Mouse (Mus musculus): ENCODE measurements at regions not wholly inside any gene's neighbourhood (a gene's known extent, or its start where the extent isn't known, plus 50 kb on each side); places are given as distances from the start of the nearest gene placed in this dataset.

GRCm38 (mm10) chr9:41471345-41471744, 309.8 kb upstream of the Ubash3b start:
- H3K4me3 ChIP-seq (ENCODE audit: insufficient read depth, low read depth, low read length) = no peak overlapping the region
- H3K27ac ChIP-seq (ENCODE audit: insufficient read depth, low read depth, low read length) = no peak overlapping the region
- WGBS = 99% methylated on average over 3 of the region's 3 CpGs
- TF ChIP-seq CTCF (IDR thresholded peaks at IDR 0.05; ENCODE audit: insufficient read depth, low read depth, low read length) = no peak
- no peak for TF ChIP-seq POLR2A (IDR thresholded peaks at IDR 0.05; ENCODE audit: insufficient read depth, low read depth, low read length)
- H3K4me1 ChIP-seq (ENCODE audit: control insufficient read depth, insufficient read depth, low read length) = peaks cover 5% of the 10 kb centered on the region

GRCm38 (mm10) chr9:41470010-41470409, 308.5 kb upstream of the Ubash3b start:
- Histone ChIP-seq H3K4me1 (ENCODE audit: control insufficient read depth, insufficient read depth, low read length) (peaks cover 4% of the 10 kb centered on the region), H3K27ac (ENCODE audit: insufficient read depth, low read depth, low read length) (no peak overlapping the region), H3K4me3 (ENCODE audit: insufficient read depth, low read depth, low read length) (no peak overlapping the region)
- TF ChIP-seq CTCF (IDR thresholded peaks at IDR 0.05; ENCODE audit: insufficient read depth, low read depth, low read length) = no peak
- no peak for TF ChIP-seq POLR2A (IDR thresholded peaks at IDR 0.05; ENCODE audit: insufficient read depth, low read depth, low read length)
- 66% methylated on average over 6 of the region's 6 CpGs for WGBS

- TF ChIP-seq CTCF (IDR thresholded peaks at IDR 0.05; ENCODE audit: insufficient read depth, low read depth, low read length) = no peak
- no peak for TF ChIP-seq POLR2A (IDR thresholded peaks at IDR 0.05; ENCODE audit: insufficient read depth, low read depth, low read length)
- WGBS = 86% methylated on average over 5 of the region's 5 CpGs
- H3K4me1 ChIP-seq (ENCODE audit: control insufficient read depth, insufficient read depth, low read length) = 0 out of 2 replicates have a peak, but pooled peaks cover 2% of the 10 kb centered on the region
- H3K4me3 ChIP-seq (ENCODE audit: insufficient read depth, low read depth, low read length) = no peak overlapping the region
- no peak overlapping the region for H3K27ac ChIP-seq (ENCODE audit: insufficient read depth, low read depth, low read length)
These were observed 307.9 kb upstream of the Ubash3b start for GRCm38 (mm10) chr9:41469414-41469813.

- 59% methylated on average over 8 of the region's 8 CpGs for WGBS
- no peak for TF ChIP-seq POLR2A (IDR thresholded peaks at IDR 0.05; ENCODE audit: insufficient read depth, low read depth, low read length)
- no peak for TF ChIP-seq CTCF (IDR thresholded peaks at IDR 0.05; ENCODE audit: insufficient read depth, low read depth, low read length)
- H3K4me3 ChIP-seq (ENCODE audit: insufficient read depth, low read depth, low read length) = no peak overlapping the region
- H3K27ac ChIP-seq (ENCODE audit: insufficient read depth, low read depth, low read length) = peak overlapping the region; percentile 58; the same call in 1 of the 2 replicates
- peaks cover 3% of the 10 kb centered on the region for H3K4me1 ChIP-seq (ENCODE audit: control insufficient read depth, insufficient read depth, low read length)
These were observed 302.7 kb upstream of the Ubash3b start for GRCm38 (mm10) chr9:41464057-41464685.

- H3K27ac ChIP-seq (ENCODE audit: insufficient read depth, low read depth, low read length) = peak overlapping the region; percentile 76; the same call in 1 of the 2 replicates
- 20% methylated on average over 11 of the region's 11 CpGs for WGBS
These were observed 300.2 kb upstream of the Ubash3b start for GRCm38 (mm10) chr9:41461742-41462141.

GRCm38 (mm10) chr9:41460709-41461108, 299.2 kb upstream of the Ubash3b start:
- H3K27ac ChIP-seq (ENCODE audit: insufficient read depth, low read depth, low read length) = no peak overlapping the region
- 75% methylated on average over 6 of the region's 6 CpGs for WGBS
- no peak overlapping the region for H3K4me3 ChIP-seq (ENCODE audit: insufficient read depth, low read depth, low read length)
- no peak for TF ChIP-seq CTCF (IDR thresholded peaks at IDR 0.05; ENCODE audit: insufficient read depth, low read depth, low read length)
- no peak for TF ChIP-seq POLR2A (IDR thresholded peaks at IDR 0.05; ENCODE audit: insufficient read depth, low read depth, low read length)
- H3K4me1 ChIP-seq (ENCODE audit: control insufficient read depth, insufficient read depth, low read length) = peaks cover 3% of the 10 kb centered on the region

More at GRCm38 (mm10) chr9:41461742-41462141, 300.2 kb upstream of the Ubash3b start:
- peaks cover 3% of the 10 kb centered on the region for H3K4me1 ChIP-seq (ENCODE audit: control insufficient read depth, insufficient read depth, low read length)
- 0 out of 2 replicates have a peak, but pooled peaks have one; percentile 20 for TF ChIP-seq POLR2A (IDR thresholded peaks at IDR 0.05; ENCODE audit: insufficient read depth, low read depth, low read length)
- TF ChIP-seq CTCF (IDR thresholded peaks at IDR 0.05; ENCODE audit: insufficient read depth, low read depth, low read length) = peak; percentile 98
- H3K4me3 ChIP-seq (ENCODE audit: insufficient read depth, low read depth, low read length) = no peak overlapping the region

- H3K27ac ChIP-seq (ENCODE audit: insufficient read depth, low read depth, low read length) = no peak overlapping the region
- 76% methylated on average over 3 of the region's 3 CpGs for WGBS
- TF ChIP-seq POLR2A (IDR thresholded peaks at IDR 0.05; ENCODE audit: insufficient read depth, low read depth, low read length) (no peak), CTCF (IDR thresholded peaks at IDR 0.05; ENCODE audit: insufficient read depth, low read depth, low read length) (no peak)
- H3K4me1 ChIP-seq (ENCODE audit: control insufficient read depth, insufficient read depth, low read length) = peaks cover 3% of the 10 kb centered on the region
- no peak overlapping the region for H3K4me3 ChIP-seq (ENCODE audit: insufficient read depth, low read depth, low read length)
These were observed 295.5 kb upstream of the Ubash3b start for GRCm38 (mm10) chr9:41457003-41457402.

- 80% methylated on average over 3 of the region's 3 CpGs for WGBS
- no peak overlapping the region for H3K4me3 ChIP-seq (ENCODE audit: insufficient read depth, low read depth, low read length)
- no peak for TF ChIP-seq POLR2A (IDR thresholded peaks at IDR 0.05; ENCODE audit: insufficient read depth, low read depth, low read length)
- TF ChIP-seq CTCF (IDR thresholded peaks at IDR 0.05; ENCODE audit: insufficient read depth, low read depth, low read length) = no peak
- H3K27ac ChIP-seq (ENCODE audit: insufficient read depth, low read depth, low read length) = no peak overlapping the region
- peaks cover 9% of the 10 kb centered on the region for H3K4me1 ChIP-seq (ENCODE audit: control insufficient read depth, insufficient read depth, low read length)
These were observed 290.2 kb upstream of the Ubash3b start for GRCm38 (mm10) chr9:41451738-41452137.

GRCm38 (mm10) chr9:41449233-41449632, 287.7 kb upstream of the Ubash3b start:
- WGBS = 90% methylated on average over 4 of the region's 4 CpGs

More at GRCm38 (mm10) chr9:41449233-41449632, 287.7 kb upstream of the Ubash3b start:
- TF ChIP-seq CTCF (IDR thresholded peaks at IDR 0.05; ENCODE audit: insufficient read depth, low read depth, low read length) (no peak), POLR2A (IDR thresholded peaks at IDR 0.05; ENCODE audit: insufficient read depth, low read depth, low read length) (no peak)
- Histone ChIP-seq H3K4me3 (ENCODE audit: insufficient read depth, low read depth, low read length) (no peak overlapping the region), H3K4me1 (ENCODE audit: control insufficient read depth, insufficient read depth, low read length) (peaks cover 9% of the 10 kb centered on the region), H3K27ac (ENCODE audit: insufficient read depth, low read depth, low read length) (no peak overlapping the region)
